Mouse (Mus musculus) naive thymus-derived CD4-positive, alpha-beta T cell, adult 2 months (primary cell): Measurements from ENCODE around the gene Ulk4.

Experiments used
- DNase-seq: peaks from one replicate; pipeline ENCODE4 v3.0.0-alpha.2; 2011; ENCODE audit warnings: low read depth

Gene Ulk4

DNA sequence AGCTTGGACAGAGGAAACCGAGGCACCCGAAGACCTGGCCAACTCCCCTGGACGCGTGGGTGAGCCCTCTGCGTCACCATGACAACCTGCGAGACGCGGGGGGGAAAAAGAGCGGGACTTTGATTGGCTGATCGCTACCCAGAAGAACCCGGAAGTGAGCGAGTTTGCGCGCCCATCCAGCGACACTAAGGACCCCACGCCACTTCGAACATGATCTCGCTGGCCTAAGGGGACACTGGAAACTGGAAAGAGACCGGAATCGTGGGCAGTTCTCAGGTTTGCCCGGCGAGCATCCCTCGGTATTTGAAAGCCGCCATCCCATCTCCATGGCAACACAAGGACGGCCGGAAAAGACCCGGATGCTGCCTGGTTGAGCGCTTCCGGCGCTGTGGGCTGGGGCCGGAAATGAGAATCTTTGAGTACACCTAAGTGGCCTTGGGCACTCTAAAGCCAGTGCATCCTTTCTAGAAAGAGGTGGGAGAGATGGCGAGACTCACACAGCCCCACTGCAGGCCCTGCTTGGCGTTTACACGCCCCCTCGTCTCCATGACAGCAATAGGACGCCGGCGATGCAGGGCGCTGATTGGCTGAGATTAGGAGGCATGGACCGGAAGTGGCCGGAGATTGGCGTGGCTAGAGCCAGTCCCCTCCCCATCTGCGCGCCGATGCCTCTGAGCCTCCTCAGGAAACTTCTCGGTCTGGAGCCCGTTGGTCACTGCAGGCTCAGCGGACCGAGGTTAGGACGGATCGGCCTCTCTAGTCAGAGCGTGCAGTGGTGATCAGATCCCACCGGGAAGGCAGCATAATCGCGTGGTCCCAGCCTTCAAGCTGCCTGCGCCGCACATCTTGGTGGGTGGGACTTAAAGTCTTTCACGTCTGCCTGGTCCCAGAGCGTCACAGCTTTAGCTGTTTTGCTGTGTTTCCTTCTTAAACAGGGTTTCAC lies at the start of gene Ulk4:
Ulk4 (minus strand) TSS at position 80 of the 943 bp plus-strand sequence.
- peak; percentile 93 for DNase-seq

DNA sequence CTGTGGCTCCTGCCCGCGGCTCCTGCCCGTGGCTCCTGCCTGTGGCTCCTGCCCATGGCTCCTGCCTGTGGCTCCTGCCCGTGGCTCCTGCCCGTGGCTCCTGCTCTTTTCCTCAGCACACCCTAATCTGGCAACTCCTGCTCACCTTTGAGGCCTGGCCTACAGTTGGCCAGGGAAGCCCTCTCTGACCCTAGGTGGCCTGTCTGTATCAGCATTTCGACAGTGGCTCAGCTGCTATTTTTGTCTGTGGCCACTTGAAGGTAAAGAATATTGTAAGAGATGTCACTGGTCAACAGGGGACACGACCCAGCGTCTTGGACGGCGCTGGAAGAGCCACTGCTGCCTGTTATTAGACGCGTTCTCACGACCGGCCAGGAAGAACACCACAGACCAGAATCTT lies 45.0 kb upstream of the Ulk4 start:
- DNase-seq: no peak

DNA sequence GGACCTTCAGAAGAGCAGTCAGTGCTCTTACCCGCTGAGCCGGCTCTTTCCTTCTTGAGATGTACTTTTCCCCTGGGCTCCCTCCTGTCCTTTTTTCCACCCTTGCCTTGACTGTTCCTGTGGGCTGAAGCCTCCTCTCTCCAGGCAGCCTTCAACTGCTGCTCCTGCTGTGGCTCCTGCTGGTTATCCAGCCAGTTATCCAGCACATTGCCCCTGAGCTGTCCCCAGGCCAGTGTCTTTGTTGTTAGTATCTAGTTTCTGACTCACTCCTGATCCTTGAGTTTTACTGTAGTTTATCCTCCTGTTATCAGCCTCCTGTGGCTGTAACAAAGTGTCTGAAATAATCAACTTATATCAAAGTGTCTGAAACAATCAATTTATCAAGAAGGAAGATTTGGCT lies 44.1 kb upstream of the Ulk4 start:
- DNase-seq: no peak

DNA sequence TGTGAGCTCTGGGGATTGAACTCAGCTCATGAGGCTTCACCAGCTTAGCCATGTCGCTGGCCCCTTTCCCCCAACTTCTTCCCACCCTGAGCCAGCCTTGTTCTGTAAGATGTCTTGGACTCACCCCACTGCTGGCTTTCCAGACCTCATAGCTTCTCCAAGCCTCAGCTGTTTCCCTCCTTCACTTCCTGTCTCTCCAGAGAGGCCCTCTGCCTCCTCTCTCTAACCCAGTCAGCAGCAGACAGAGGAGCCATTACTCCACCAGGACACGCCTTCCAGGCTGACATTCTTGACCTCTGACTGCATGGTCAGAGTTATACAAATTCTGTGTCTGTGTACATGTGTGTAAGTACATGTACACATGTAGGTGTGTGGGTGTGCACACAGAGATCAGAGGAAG lies 43.4 kb upstream of the Ulk4 start:
- DNase-seq: no peak

DNA sequence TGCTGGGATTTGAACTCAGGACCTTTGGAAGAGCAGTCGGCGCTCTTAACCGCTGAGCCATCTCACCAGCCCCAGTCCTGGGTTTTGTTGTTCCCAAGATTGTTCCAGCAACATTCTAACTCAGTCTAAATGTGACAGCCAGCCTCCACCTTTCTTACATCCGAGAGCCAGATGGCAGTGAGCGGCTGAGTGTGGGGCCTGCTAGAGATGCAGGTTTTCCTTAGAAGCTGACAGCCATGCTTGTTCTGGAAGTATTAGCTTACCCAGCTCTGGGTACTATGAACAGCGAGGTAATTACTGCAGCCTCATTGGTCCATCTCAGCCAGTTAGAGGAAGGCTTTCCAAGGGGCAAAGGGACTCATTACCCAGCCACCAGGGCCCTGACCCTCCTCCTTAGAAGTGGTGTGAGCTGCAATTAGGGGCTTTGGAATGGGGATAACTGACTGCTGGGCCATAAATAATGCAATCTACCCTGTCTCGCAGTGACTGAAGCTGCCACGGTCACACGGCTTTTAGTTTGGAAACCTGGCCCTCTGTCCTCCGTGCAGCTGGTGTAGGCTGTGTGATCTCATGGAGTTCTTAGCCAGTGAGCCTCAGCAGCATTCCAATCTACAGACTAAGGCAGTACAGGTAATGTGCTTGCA lies 42.4 kb upstream of the Ulk4 start:
- DNase-seq: no peak

DNA sequence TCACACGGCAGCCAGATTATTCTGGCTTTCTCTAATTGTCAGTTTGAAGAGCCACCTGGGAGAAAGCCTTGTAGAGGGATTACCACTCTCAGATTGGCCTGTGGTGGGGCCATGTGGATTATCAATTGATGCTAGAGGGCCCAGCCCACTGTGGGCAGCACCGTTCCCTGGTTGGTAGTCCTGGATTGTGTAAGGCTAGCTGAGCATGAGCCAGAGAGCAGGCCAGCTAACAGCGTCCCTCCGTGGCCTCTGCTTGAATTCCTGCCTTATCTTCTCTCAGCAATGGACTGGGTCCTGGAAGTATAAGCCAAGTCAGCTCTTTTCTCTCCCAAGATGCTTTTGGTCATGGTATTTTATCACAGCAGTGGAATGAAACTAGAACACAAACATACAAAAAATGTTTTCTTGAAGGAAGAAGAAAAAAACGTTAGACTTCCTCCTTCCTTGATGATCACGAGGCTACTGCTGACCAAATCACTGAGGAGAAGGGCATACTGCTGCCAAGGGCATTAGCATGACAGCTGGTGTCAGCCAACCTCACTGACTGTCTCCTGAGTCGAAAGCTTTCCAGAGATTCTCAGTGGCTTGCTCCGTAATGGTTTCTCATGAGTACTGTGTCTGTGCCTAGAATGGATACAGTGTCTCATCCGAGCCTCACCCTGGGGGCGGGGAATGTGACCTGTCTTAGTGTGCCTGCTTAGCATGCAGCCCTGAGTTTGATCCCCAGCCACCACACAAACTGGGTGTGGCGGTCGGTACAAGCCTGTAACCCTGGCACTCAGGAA lies 39.8 kb upstream of the Ulk4 start:
- DNase-seq: no peak

DNA sequence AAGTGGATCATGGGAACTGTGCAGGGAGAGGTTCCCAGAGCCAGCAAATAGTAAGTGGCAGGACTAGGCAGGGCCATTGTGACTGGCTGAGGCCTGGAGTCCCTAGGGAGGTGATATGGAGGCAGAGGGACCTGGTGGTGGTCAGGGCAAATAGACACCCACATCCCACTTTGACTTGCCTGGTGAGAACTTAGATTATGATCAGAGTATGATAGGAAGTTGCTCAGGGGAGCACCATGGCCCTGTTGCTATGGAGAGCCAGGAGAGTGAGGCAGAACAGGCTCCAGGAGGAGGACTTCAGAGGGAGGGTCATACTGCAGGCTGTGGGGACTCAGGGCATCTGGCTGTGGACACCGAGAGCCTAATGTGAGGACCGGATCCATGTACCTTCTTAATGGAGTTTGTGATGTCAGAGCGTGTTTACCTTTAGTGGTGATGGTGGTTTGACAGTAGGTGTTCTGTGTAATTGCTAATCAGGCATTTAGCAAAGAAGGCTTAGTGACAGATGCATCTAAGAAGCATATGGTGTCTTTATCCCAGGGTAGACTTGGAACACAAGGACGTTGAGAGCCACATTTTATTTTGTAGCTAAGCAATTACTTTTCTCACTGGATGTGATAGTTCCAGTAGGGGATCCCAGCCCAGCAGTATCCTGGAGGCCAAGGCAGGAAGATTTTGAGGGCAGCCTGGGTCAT lies 39.1 kb upstream of the Ulk4 start:
- no peak for DNase-seq

DNA sequence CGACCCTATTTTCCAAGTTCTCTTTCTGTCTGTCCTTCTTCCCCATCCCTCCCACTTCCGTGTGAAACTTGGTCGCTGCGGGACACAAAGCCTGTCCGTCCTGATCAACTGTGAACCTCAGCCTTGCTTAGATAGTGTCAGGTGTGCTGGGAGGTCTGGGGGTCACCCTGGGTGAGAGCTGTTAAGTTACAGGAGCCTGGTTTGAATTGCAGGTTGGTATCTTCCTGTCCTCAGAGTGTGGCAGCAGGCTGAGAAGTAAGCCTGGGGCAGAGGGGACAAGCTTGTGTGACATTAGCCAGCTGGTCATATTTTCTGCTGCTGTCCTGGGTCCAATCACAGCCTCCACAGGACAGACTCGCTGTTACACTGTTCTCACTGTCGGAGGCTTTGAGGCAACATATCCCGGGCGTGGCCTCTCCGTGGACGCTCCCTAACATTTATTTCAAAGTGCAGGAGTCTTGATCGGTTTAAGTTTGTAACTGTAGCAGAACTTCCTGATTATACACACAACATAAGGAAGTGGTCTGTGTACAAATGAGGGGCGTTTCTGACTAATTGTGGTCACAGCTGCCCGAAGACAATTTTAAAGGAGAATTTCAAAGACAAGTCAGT lies 37.6 kb upstream of the Ulk4 start:
- peak; percentile 41 for DNase-seq

DNA sequence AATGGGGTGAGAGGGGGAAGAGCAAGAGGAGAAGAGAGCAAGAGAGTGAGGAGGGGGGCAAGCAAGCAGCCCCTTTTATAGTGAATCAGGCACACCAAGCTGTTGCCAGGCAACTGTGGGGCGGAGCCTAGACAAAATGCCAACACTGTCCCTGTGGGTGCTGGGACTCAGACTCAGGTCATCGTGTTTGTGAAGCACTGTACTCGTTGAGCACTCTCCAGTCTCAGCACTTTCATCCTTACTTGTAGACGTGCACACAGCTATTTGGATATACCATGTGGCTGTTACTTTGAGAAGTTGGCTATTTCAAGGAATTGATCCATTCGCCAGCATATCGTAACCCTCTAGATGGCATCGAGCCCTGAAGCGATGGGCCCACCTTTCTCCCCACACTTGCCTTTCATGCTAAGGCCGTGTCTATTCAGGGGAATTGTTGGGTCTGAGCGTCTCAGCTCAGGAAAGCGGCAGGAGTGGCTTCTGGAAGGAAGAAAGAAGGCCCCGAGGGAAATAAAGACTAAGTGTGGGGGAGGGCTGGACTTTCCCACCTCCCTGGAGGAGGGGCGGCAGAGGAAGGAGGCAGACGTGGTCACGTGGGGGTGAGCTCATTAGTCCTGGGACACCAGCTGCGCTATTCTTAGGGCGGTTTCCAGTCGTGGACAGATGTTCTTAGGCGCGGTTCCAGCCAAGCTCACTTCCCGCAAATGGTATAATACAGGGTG lies 36.8 kb upstream of the Ulk4 start:
- peak; percentile 51 for DNase-seq

DNA sequence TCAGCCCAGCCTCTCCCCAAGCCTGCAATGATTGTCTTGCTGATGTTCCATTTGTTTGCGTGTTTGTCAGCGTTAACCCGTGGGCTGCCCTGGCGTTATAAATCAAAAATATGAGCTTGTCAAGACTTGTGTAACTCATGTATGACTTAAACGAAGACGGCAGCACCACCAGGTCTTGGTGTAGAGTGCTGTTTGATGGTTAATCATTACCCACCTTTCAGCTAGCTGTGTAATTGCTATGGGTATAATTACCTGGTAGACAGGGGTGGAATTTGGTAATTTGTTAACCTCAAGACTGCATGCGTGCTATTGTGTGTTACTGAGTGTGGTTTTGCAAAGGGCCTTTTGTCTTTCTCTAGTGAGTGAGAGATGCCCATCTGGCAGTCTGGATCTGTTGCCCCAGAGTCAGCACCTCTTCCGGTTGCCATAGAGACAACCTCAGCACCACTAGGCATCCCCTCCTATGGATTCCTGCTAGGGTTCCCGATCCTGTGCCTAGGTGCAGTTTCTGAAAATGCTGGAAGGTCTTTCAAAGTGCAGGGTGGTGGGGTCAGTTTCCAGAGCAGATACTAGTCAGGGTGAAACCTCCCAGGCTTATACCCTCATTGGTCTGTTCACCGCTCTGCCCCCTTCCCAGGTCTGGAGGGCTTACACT lies 35.4 kb upstream of the Ulk4 start:
- no peak for DNase-seq

DNA sequence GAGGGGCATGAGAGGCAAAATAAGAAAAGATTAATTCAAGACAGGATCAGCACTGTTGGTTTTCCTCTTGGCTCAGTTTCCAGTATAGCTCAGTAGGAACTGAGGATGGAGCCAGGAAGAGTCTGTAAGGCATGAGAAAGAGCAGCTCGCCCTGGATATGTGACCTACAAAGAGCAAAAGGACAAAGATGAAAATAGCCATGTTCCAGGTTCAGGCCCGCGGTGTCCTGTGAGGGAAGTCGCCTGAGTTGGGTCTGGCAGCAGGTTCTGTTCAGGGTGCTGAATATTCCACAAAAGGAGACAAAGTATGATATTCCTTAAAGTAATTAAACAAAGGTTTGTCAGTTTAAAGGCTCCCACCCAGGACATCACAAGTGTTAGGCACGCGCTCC lies 34.8 kb upstream of the Ulk4 start:
- DNase-seq: no peak

DNA sequence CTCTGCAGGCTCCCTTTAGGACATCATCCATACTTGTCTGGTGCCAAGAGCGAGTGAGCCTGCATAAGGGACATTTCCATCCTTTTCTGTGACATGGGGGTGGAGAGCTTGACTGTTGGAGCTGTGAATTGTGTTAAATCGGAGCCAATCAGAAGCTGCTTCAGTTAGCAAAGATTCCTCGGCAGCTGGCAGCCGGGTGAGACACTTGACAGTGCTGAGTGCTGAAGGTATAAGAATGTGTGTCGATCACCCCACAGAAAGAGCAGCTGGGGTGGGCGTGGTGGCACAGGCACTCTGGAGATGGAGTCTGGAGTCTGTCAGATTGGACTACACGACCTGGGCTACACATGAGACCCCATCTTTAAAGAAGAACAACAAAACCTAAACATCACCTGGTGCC lies 33.5 kb upstream of the Ulk4 start:
- DNase-seq: no peak

DNA sequence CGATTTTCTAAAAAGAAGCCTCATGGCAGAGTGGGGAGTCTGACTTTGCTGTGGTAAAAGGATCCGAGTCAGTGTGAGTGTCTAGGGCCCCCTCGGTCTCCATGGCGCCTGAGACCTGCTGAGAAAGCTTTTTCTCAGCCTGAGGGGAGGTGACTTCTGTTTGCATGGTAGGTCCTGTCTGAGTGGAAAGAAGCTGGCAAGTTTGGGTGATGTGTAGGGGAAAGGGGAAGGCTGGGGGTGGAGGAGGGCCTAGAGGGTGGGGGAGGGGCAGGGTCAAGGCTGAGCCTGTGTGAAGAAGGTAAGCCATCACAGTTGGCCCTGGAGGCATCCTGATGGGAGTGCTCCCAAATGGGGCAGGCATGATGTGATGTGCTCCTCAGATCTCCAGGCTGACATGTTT lies 32.3 kb upstream of the Ulk4 start:
- no peak for DNase-seq

DNA sequence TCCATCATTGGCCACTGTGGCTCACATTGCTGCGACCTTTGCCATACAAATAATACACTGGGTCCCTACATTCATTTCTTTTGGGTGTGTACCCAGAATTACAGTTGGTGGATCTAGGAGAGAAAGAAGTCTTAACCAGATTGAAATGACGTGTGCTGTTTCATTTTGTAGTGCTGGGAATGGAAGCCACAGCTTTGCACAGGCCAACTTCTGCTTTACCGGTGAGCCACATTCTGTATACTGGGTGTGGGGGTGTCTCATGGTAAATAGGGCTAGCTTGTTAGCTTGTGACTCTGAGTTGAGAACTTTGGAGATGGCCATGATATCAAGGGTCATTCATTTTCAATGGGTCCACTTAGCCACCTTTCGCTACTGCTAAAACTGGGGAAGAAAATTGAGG lies 28.5 kb upstream of the Ulk4 start:
- DNase-seq: no peak

DNA sequence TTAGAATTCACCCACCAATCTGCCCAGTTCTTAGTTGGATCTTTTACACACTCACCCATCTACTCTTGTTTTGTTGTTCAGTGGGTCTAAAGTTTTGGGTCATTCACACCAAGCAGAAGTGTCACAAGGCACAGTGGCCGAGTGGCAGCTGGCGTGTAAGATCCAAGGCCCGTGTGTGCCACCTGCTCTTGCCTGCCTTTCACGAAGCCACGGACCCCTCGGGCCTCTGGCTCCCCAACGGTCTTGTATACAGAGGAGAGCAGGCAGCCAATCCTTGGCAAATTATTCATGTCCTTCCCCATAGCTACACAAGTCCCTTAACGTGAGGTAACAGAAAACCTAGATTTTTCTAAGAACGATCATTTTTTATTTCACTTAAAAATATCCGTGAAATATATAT lies 27.5 kb upstream of the Ulk4 start:
- no peak for DNase-seq

DNA sequence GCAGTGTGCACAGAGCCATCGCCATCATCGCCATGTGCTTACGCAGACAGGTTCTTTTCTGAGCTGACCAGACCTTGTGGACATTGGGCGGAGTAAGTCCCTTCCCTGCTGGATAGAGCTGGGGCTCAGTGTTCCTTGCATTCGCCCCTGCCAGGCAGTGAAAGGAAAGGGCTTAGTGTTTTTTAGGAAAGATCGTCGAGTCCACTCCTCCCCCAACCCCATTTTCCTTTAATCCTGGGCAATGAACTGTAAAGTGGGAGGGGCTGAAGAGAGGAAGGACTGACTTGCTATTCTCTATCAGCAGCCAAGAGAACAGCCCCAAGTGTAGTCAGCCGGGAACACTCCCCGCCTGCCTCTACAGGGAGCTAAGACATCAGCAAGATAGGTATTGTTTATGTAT lies 26.8 kb upstream of the Ulk4 start:
- no peak for DNase-seq

DNA sequence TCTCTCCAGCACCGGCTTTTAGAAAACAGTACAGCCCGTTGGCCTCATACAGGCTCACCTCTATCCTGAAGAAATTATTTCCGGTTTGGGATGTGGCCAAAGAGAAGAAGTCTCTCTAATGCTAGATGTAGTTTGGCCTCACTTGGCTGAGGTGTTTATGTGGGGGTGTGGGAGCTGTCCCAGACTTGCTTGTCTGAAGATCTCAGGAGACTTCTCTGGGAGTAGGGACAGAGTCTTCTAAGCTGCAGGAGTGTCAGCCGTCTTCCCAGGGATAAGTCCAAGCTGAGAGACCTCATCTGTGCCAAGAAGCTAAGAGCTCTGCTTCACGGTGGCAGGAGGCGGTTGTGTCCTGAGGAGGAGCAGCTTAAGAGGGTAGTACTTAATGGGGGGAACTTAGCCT lies 26.1 kb upstream of the Ulk4 start:
- no peak for DNase-seq

DNA sequence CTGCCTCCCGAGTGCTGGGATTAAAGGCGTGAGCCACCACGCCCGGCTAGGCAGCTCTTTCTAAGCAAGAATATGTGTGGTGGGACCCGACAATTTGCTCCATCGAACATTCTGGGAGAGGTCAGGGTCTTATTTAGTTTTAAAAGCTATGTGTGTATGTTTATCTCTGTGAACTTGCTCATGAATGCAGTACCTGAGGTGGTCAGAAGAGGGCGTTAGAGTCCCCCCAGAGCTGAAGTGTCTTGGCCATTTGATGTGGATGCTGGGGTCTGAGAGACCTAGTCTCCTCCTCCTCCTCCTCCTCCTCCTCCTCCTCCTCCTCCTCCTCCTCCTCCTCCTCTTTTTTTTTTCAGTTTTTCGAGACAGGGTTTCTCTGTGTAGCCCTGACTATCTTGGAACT lies 25.5 kb upstream of the Ulk4 start:
- DNase-seq: peak; percentile 48

DNA sequence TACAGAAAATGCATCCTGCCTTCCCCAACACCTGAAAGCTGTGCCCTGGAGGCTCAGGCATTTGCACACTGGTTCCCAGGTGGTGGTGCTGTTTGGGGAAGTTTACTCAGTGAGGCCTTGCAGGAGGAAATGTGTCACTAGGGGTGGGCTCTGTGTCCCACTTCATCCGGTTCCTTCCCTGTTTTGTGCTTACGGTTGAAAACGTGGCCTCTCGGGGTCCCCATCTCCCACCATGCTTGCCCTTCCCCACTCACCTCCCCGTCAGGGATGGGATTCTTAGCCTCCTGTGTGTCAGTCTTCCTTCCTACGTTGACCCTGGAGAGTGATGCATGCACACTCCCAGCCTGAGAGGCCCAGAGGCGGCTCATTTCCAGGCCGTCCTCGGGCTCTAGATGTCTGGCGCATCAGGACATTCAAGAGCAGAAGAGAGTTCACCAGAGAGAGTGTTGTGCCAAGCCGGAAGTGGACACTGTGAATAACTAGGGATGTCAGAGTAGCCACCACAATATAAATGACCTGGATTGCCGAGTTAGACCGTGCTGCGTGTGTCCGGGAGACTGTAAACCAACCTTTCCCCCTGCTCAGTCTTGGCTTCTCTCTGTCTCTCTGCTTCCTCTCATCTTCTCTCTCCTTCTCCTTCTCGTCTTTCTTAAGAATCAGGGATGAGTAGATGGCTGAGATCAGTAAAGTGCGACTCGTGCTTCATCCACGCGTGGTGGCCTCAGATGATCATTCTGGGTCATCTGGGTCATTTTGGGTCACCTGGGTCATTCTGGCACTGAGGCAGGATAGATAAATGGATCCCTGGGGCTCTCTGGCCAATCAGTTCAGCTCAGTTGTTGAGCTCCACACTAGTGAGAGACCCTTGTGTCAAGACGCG lies 24.3 kb upstream of the Ulk4 start:
- no peak for DNase-seq
